Mouse (Mus musculus) small intestine, adult 2 months (tissue): ENCODE data around the gene Bub1b.

ENCODE experiments used
- CTCF ChIP-seq: fragments of 200-500 bp; IDR thresholded peaks from 2 replicates; pipeline ENCODE4 v1.5.1; 2012; ENCODE audit warnings: low read depth, mild to moderate bottlenecking, control low read depth, inconsistent platforms, low read length, moderate library complexity, mixed read lengths; ENCODE audit not compliant: insufficient replicate concordance, insufficient read length; ENCODE audit errors: extremely low read depth
- POLR2A ChIP-seq: fragments of 200-500 bp; IDR thresholded peaks from 2 replicates; pipeline ENCODE4 v1.6.1; 2012; ENCODE audit warnings: low read depth, mild to moderate bottlenecking, control low read depth, inconsistent platforms, low read length, moderate library complexity

- TF ChIP-seq CTCF (no peak), POLR2A (no peak)
Measured at GRCm38 (mm10) chr2:118606976-118607375, 9.0 kb downstream of the Bub1b start.
